Mouse (Mus musculus) limb, embryonic 15.5 days (tissue): Measurements from ENCODE around the gene Plekhb1. TPM values are rescaled to one million over a fixed set of nuclear protein-coding genes. Genes with fewer than 3 reads are reported as not detected.

ENCODE experiments used
- ATAC-seq: fragments of 200-750 bp; cut with Nextera tagmentation; 2 replicates; pipeline ENCODE4 v1.8.0; 2017; ENCODE audit warnings: low read depth, moderate TSS enrichment; ENCODE audit not compliant: insufficient number of reproducible peaks, low FRiP score, low TSS enrichment
- H3K27ac ChIP-seq: fragments of 300-500 bp; sonication (generic); 2 replicates; pipeline ENCODE4 v1.5.1; 2015; ENCODE audit warnings: moderate library complexity, mild to moderate bottlenecking, inconsistent platforms
- H3K27me3 ChIP-seq: fragments of 300-500 bp; sonication (generic); 2 replicates; pipeline ENCODE4 v1.6.1; 2015; ENCODE audit warnings: inconsistent platforms
- H3K36me3 ChIP-seq: fragments of 300-500 bp; sonication (generic); 2 replicates; pipeline ENCODE4 v1.6.1; 2015; ENCODE audit warnings: inconsistent platforms
- H3K4me1 ChIP-seq: fragments of 300-500 bp; sonication (generic); 2 replicates; pipeline ENCODE4 v1.6.1; 2015; ENCODE audit warnings: inconsistent platforms
- H3K4me2 ChIP-seq: fragments of 300-500 bp; sonication (generic); 2 replicates; pipeline ENCODE4 v1.6.1; 2015; ENCODE audit warnings: mild to moderate bottlenecking, inconsistent platforms
- H3K4me3 ChIP-seq: fragments of 300-500 bp; sonication (generic); 2 replicates; pipeline ENCODE4 v1.5.1; 2015; ENCODE audit warnings: mild to moderate bottlenecking, inconsistent platforms
- H3K9ac ChIP-seq: fragments of 300-500 bp; sonication (generic); 2 replicates; pipeline ENCODE4 v1.6.1; 2015; ENCODE audit warnings: inconsistent platforms
- H3K9me3 ChIP-seq: fragments of 300-500 bp; sonication (generic); 2 replicates; pipeline ENCODE4 v1.6.1; 2016; ENCODE audit warnings: inconsistent platforms
- WGBS: fragments of 180-500 bp; shearing (Covaris S2); methylation state at CpG from one replicate; pipeline ENCODE4 v1.1.7; 2015; 5-methylcytosine and 5-hydroxymethylcytosine counted together
- polyA plus RNA-seq: library from polyadenylated mRNA; unstranded; fragments of >200 nt; fragmentation: Nextera tagmentation; extraction: Ambion mirVana; gene quantifications from 2 replicates; pipeline ENCODE4 v1.2.1, GENCODE M21; 2015

The Plekhb1 gene
- polyA plus RNA-seq, 1 experiment from 2014 or later = 4.5 TPM

DNA sequence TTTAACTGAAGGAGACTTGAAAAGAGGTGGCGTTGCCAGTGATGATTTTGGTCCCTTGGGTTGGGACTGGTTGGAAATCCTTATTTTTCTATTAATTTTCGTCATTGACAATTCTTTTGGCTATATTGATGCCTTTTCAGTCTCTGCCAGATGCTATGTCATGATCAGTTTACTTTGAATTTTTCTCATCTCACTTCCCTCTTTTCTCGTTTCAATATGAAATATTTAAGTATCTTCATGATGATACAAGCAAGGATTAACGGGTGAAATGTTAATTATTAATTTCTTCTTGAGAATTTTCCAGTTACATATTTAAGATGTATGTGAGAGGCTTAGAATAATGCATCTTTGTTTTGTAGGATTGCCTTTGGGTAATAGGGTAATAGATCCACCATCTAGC, 53.3 kb downstream of the Plekhb1 start:
- H3K4me3 ChIP-seq = peak overlapping the region; percentile 99
- no peak overlapping the region; the same call in 1 of the 2 replicates for H3K27ac ChIP-seq
- peak overlapping the region; percentile 67 for H3K4me2 ChIP-seq
- no peaks in the 10 kb centered on the region for H3K36me3 ChIP-seq
- 18% methylated on average over 4 of the region's 4 CpGs for WGBS
- ATAC-seq = no peak
- no peaks in the 10 kb centered on the region for H3K27me3 ChIP-seq
- H3K9me3 ChIP-seq = no peaks in the 10 kb centered on the region
- 0 out of 2 replicates have a peak, but pooled peaks cover 4% of the 10 kb centered on the region for H3K4me1 ChIP-seq
- H3K9ac ChIP-seq = peak overlapping the region; percentile 100

DNA sequence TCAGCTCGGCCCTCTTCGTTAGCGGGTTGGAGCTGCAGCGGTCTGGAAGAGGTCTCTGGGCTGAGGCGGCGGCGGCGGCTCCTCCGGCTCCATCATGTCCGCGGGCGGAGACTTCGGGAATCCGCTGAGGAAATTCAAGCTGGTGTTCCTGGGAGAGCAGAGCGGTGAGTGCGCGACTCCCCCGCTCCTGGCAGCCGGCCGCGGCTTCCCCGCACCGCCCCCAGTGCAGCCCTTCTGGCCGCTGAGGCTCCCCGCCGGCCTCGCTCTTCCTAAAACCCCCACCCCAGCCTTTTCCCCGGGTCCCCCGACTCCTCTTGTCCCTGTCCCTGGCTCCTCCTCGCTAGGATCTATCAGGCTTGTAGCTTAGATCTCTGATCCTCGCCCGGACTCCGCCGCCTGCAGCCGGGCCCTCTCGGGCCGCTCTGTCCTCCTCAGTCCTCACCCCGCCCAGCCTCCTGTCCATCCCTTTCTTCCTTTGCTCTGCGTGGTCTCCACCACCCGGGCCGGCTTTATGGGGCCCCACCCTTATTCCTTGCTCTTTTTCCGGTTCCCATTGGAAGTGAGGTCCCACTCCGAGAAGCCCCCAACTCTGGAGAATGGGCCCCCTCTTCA, 54.0 kb downstream of the Plekhb1 start, which contains the start of gene Mrpl48:
TSS of gene Mrpl48 (minus strand) at position 172 of the 612 bp plus-strand sequence.
- Histone ChIP-seq H3K4me2 (peak within 1 kb of the TSS; percentile 67), H3K27ac (peak within 1 kb of the TSS; percentile 100), H3K9me3 (no peaks in the 10 kb centered on the region), H3K4me3 (peak within 1 kb of the TSS; percentile 99), H3K36me3 (no peaks in the 10 kb centered on the region), H3K9ac (peak within 1 kb of the TSS; percentile 100), H3K4me1 (0 out of 2 replicates have a peak, but pooled peaks cover 4% of the 10 kb centered on the region), H3K27me3 (no peaks in the 10 kb centered on the region)
- under 1% methylated on average over 42 of the region's 43 CpGs for WGBS
- ATAC-seq = no peak

DNA sequence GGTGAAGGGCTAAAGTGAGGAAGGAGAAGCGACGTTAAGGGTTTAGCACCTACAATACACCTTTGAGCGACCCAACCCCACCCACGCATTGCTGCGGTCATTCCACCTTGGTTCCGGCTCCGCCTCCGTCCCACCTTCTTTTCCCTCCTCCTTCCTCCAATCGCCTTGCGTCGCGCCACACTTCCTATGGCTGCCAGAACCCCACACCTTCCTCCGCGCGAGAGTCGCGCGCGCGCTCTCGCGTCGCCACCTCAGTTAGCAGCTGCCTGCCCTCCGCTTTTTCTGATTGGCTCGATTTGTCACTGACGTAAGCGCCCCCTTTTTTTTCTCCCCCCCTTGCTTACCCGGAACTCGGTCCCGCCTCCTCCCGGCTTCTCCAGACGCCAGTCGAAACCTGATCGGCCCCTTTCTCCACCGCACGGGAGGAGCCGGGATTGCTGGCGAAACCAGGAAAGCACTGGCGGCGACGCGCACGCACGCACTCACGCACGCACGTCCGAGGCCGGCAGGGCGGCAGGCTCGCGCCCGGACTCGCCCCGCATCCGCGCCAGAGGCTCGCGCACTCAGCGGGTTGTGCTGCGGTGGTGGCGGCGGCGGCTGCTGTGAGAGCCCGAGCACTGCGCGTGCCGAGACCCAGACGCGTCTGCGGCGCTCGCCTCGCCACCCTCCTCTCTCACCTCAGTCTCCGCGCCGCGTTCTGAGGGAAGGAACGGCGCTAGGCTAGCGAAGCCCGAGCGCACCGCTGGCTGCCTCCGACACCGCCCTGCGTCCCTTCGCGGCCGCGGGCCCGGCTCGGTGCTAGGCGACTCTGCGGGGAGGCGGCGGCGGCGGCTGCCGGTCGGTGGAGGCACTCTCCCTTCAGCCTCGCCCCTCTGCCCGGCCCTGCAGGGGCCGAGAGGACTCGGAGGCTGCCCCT, 54.7 kb downstream of the Plekhb1 start, which contains the start of gene Rab6a:
TSS of gene Rab6a (plus strand) at position 197 of the 916 bp plus-strand sequence.
- Histone ChIP-seq H3K36me3 (no peaks in the 10 kb centered on the region), H3K27ac (peak within 1 kb of the TSS; percentile 100), H3K4me1 (0 out of 2 replicates have a peak, but pooled peaks cover 4% of the 10 kb centered on the region), H3K4me2 (peak within 1 kb of the TSS; percentile 67), H3K9ac (peak within 1 kb of the TSS; percentile 100), H3K4me3 (peak within 1 kb of the TSS; percentile 99), H3K9me3 (no peaks in the 10 kb centered on the region), H3K27me3 (no peaks in the 10 kb centered on the region)
- WGBS = under 1% methylated on average over 105 of the region's 105 CpGs
- ATAC-seq = peak; percentile 98

DNA sequence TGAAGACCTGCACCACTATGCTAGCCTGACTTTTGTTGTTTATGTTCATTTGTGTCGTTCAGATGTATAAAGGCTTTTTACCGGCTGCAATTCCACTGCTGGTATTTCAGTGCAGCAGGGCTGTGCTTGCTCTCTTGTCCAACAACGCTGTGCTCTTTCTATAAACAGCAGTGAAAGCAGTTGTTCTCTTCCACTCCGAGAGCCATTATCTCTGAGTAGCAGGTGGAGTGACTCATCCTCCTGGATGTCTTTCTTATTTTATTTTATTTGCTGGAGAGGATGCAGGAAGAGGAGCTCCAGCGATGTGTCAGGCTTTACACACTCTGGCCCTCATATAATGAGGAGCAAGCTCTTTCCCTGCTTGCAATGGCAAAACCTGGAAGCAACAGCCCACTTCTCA, 62.0 kb downstream of the Plekhb1 start:
- no peak overlapping the region for H3K27ac ChIP-seq
- 68% methylated on average over 5 of the region's 5 CpGs for WGBS
- no peak for ATAC-seq
- H3K4me2 ChIP-seq = no peak overlapping the region
- H3K9ac ChIP-seq = no peak overlapping the region
- no peak overlapping the region for H3K4me3 ChIP-seq
- H3K27me3 ChIP-seq = no peaks in the 10 kb centered on the region
- H3K36me3 ChIP-seq = no peaks in the 10 kb centered on the region
- no peaks in the 10 kb centered on the region for H3K9me3 ChIP-seq
- H3K4me1 ChIP-seq = no peaks in the 10 kb centered on the region

DNA sequence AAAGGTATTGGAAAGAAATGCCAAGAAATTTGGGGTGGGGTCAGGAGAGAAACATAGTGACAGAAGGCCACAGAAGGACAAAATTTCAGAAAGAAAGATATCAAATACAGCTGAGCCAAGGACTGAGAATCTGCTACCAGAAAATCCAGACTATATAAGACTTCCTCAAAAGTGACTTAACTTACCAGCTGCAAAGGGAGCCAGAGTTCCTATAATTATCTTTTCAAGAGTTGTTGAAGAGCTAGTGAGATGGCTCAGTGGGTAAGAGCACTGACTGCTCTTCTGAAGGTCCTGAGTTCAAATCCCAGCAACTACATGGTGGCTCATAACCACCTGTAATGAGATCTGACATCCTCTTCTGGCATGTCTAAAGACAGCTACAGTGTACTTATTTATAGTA, 68.9 kb downstream of the Plekhb1 start:
- no peaks in the 10 kb centered on the region for H3K36me3 ChIP-seq
- ATAC-seq = no peak

More for the DNA sequence above, 68.9 kb downstream of the Plekhb1 start:
- no peaks in the 10 kb centered on the region for H3K9me3 ChIP-seq
- no peak overlapping the region for H3K4me2 ChIP-seq
- H3K27ac ChIP-seq = no peak overlapping the region
- no peaks in the 10 kb centered on the region for H3K4me1 ChIP-seq
- H3K27me3 ChIP-seq = no peaks in the 10 kb centered on the region
- no peak overlapping the region for H3K9ac ChIP-seq
- no peak overlapping the region for H3K4me3 ChIP-seq

Other genes starting within 250 kb of the Plekhb1 start
- gene Ucp3, start 189.4 kb downstream of the Plekhb1 start, polyA plus RNA-seq = 0.28 and 0.79 TPM in 2 replicates
- 141 and 187 TPM in 2 replicates for gene Ucp2, start 169.1 kb downstream of the Plekhb1 start, polyA plus RNA-seq
- 0.27 and 0.38 TPM in 2 replicates for gene Dnajb13, start 147.5 kb downstream of the Plekhb1 start, polyA plus RNA-seq
- gene Coa4, start 125.3 kb downstream of the Plekhb1 start, polyA plus RNA-seq = 20.9 and 24.6 TPM in 2 replicates
- gene Rab6a, start 55.0 kb downstream of the Plekhb1 start, polyA plus RNA-seq = 95.4 and 106 TPM in 2 replicates
- gene Mrpl48, start 54.1 kb downstream of the Plekhb1 start, polyA plus RNA-seq = 72.9 and 73.5 TPM in 2 replicates
- 39.6 and 42.2 TPM in 2 replicates for gene Fam168a, start 44.2 kb upstream of the Plekhb1 start, polyA plus RNA-seq
- gene Relt, start 201.0 kb upstream of the Plekhb1 start, polyA plus RNA-seq = 4.4 and 6.2 TPM in 2 replicates